Mouse (Mus musculus) kidney, adult 2 months (tissue): ENCODE measurements around the gene Ccl24.

Experiments
- CTCF ChIP-seq: fragments of 200-500 bp; conservative IDR thresholded peaks from 2 replicates; pipeline ENCODE4 v1.5.1; 2011; ENCODE audit warnings: low read depth, mild to moderate bottlenecking, control low read depth, low read length, moderate library complexity, mixed read lengths; ENCODE audit not compliant: insufficient read depth, insufficient read length
- POLR2A ChIP-seq: fragments of 200-500 bp; IDR thresholded peaks from one replicate; pipeline ENCODE4 v1.6.1; 2011; ENCODE audit warnings: low read depth, low read length, control low read depth

DNA sequence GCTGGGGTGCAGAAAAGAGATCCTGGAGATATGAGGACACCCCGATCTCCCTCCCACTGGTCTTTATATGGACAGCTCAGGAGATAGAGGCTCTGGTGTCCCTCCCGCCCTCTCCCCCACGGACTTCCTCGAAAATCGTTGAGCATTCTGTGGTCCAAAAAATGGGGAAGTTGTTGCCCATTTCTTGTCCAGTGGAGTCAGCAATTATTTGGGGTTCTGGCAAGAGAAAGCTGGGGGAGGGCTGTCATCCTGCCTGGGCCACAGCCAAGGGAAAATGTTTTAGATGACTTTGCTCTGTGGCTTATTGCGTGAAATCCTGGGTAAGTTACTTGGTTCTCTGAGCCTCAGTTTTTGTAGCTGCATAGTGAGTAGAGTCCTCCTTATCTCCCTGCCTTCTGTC lies at the start of gene Ccl24:
- TF ChIP-seq CTCF (no peak), POLR2A (no peak)
